Mouse (Mus musculus) CH12.LX (cell line): Measurements from ENCODE around the gene Tlx3.

Experiments
- EP300 ChIP-seq: IDR thresholded peaks from 2 replicates; pipeline ENCODE4 v1.6.1; 2011; ENCODE audit warnings: low read length, improper control_type of control experiment
- ETS1 ChIP-seq: conservative IDR thresholded peaks from 2 replicates; pipeline ENCODE4 v1.6.1; 2012; ENCODE audit warnings: low read depth, mild to moderate bottlenecking, inconsistent platforms, low read length, improper control_type of control experiment, moderate library complexity
- HCFC1 ChIP-seq: IDR thresholded peaks from 2 replicates; pipeline ENCODE4 v1.6.1; 2012; ENCODE audit warnings: low read depth, mild to moderate bottlenecking, inconsistent platforms, low read length, improper control_type of control experiment

- TF ChIP-seq HCFC1 (no peak), ETS1 (no peak), EP300 (no peak)
Observed at GRCm38 (mm10) chr11:33204329-33204705, 928 bp upstream of the Tlx3 start.
